Mouse (Mus musculus) midbrain, postnatal 0 days (tissue): ENCODE data around the gene Trim62. TPM values are rescaled to one million over a fixed set of nuclear protein-coding genes. Genes with fewer than 3 reads are reported as not detected.
A peak's percentile ranks its signal among the peaks of the same experiment; 100 is the strongest.

Experiments used
- ATAC-seq: fragments of 200-750 bp; cut with Nextera tagmentation; 2 replicates; pipeline ENCODE4 v1.8.0; 2017; ENCODE audit warnings: moderate number of reproducible peaks, mild to moderate bottlenecking, moderate TSS enrichment, moderate library complexity; ENCODE audit not compliant: low FRiP score
- DNase-seq: peaks from one replicate; pipeline ENCODE4 v3.0.0-alpha.2; 2015; ENCODE audit warnings: low spot score
- H3K27ac ChIP-seq: fragments of 300-500 bp; sonication (generic); 2 replicates; pipeline ENCODE4 v1.5.1; 2014; ENCODE audit warnings: low read depth, mild to moderate bottlenecking, low read length, mixed read lengths
- H3K27me3 ChIP-seq: fragments of 300-500 bp; sonication (generic); 2 replicates; pipeline ENCODE4 v1.6.1; 2014; ENCODE audit warnings: low read length, control low read depth, mixed read lengths; ENCODE audit not compliant: insufficient read depth
- H3K36me3 ChIP-seq: fragments of 300-500 bp; sonication (generic); 2 replicates; pipeline ENCODE4 v1.6.1; 2014; ENCODE audit warnings: low read length, control low read depth, mixed read lengths; ENCODE audit not compliant: insufficient read depth
- H3K4me1 ChIP-seq: fragments of 300-500 bp; sonication (generic); 2 replicates; pipeline ENCODE4 v1.6.1; 2014; ENCODE audit warnings: mild to moderate bottlenecking, control low read depth, antibody characterized with exemption, low read length, mixed read lengths; ENCODE audit not compliant: insufficient read depth
- H3K4me2 ChIP-seq: fragments of 300-500 bp; sonication (generic); 2 replicates; pipeline ENCODE4 v1.6.1; 2014; ENCODE audit warnings: low read depth, mild to moderate bottlenecking, low read length, mixed read lengths; ENCODE audit not compliant: poor library complexity, severe bottlenecking
- H3K4me3 ChIP-seq: fragments of 300-500 bp; sonication (generic); 2 replicates; pipeline ENCODE4 v1.5.1; 2014; ENCODE audit warnings: low read depth, mild to moderate bottlenecking, low read length, moderate library complexity
- H3K9ac ChIP-seq: fragments of 300-500 bp; sonication (generic); replicated peaks from 2 replicates; pipeline ENCODE4 v1.6.1; 2014; ENCODE audit warnings: mild to moderate bottlenecking, low read length, moderate library complexity, mixed read lengths; ENCODE audit not compliant: poor library complexity, severe bottlenecking
- H3K9me3 ChIP-seq: fragments of 300-500 bp; sonication (generic); 2 replicates; pipeline ENCODE4 v1.6.1; 2016; ENCODE audit warnings: low read length, control low read depth
- CTCF ChIP-seq: IDR thresholded peaks from 2 replicates; pipeline ENCODE4 v1.5.1; 2016; ENCODE audit warnings: antibody characterized with exemption, mild to moderate bottlenecking
- WGBS: fragments of 180-500 bp; shearing (Covaris S2); extraction: QIAGEN DNeasy Blood & Tissue Kit; methylation state at CpG from one replicate; pipeline ENCODE4 v1.1.7; 2014; 5-methylcytosine and 5-hydroxymethylcytosine counted together
- polyA plus RNA-seq: library from polyadenylated mRNA; unstranded; fragments of >200 nt; fragmentation: Nextera tagmentation; extraction: Ambion mirVana; gene quantifications from 2 replicates; pipeline ENCODE4 v1.2.1, GENCODE M21; 2015
- total RNA-seq: library from RNA; depleted of rRNA; stranded (reverse); fragments of >200 nt; gene quantifications from 2 replicates; pipeline ENCODE4 v1.2.3, GENCODE M21; 2014

Trim62 gene
- total and polyA plus RNA-seq, 2 experiments from 2014 or later = 25.2 to 26.8 TPM

DNA sequence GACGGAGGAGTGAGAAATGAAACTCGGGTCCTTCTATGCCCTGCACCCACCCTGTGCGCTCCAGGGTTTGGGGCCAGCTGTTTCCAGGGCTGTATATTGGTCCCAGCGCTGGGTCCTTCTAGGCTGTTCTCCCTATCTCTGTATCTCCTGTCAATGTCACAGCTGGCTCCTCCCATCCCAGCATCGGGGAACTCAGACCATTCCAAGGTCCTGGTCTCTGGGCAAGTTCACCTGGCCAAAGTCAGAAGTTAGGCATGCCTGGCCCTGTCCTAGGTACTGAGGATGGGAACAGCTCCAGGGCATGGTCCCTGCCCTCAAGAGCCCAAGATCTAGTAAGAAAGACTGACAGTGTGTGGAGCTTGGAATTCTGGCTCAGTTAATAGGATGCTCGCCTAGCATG lies 8.4 kb downstream of the Trim62 start:
- 94% methylated on average over 6 of the region's 6 CpGs for WGBS
- Histone ChIP-seq H3K9me3 (no peaks in the 10 kb centered on the region), H3K4me2 (no peak overlapping the region), H3K27ac (no peak overlapping the region), H3K36me3 (0 out of 2 replicates have a peak, but pooled peaks cover 3% of the 10 kb centered on the region), H3K4me3 (no peak overlapping the region), H3K4me1 (peaks cover 6% of the 10 kb centered on the region; the same call in 1 of the 2 replicates), H3K27me3 (no peaks in the 10 kb centered on the region), H3K9ac (no peak overlapping the region)
- DNase-seq (no peak), ATAC-seq (no peak; the same call in 1 of the 2 replicates)
- no peak for TF ChIP-seq CTCF

DNA sequence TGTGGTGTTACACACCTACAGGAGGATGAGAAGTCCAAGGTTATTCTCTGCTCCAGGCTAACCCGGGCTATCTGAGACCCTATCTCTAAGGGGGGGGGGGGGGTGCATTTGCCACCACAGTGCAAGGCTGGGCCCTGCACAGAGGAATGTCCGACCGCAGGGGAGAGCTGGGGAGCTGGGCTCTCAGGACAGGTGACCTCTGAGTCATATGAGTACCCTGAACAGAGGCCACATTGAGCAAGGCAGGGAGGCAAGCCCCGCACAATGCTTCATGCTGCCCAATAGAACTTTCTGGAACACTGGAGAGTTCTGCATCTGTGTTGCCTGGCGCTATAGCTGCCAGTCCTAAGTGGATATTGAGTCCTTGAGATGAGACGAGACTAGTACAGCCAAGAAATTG lies 8.8 kb downstream of the Trim62 start:
- Histone ChIP-seq H3K36me3 (0 out of 2 replicates have a peak, but pooled peaks cover 3% of the 10 kb centered on the region), H3K9me3 (no peaks in the 10 kb centered on the region), H3K9ac (no peak overlapping the region), H3K27me3 (no peaks in the 10 kb centered on the region), H3K4me2 (no peak overlapping the region), H3K4me1 (0 out of 2 replicates have a peak, but pooled peaks cover 3% of the 10 kb centered on the region), H3K27ac (no peak overlapping the region), H3K4me3 (no peak overlapping the region)
- WGBS = 86% methylated on average over 6 of the region's 6 CpGs
- DNase-seq (peak; percentile 52), ATAC-seq (no peak; the same call in 1 of the 2 replicates)
- TF ChIP-seq CTCF = no peak

DNA sequence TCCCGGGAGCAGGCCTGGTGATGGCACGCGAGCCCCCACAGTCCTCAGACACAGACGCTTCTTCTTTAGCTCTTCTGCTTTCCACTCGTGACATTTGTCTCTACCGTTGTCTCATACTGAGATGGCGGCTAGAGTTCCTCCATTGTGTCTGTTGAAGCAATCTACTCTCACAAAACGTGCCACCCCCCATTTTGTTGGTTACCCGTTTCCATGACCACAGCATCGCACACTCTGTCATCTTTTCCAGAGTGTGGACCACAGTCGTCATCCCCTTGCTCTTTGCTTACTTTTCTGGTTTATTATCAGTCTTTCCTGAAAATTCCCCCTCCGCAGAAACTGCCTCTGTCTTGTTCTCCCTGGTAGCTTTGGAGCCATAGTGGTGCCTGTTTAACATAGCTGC lies 10.7 kb downstream of the Trim62 start:
- H3K9ac ChIP-seq = no peak overlapping the region
- WGBS = 70% methylated on average over 12 of the region's 12 CpGs
- H3K27ac ChIP-seq = no peak overlapping the region
- no peak overlapping the region for H3K4me3 ChIP-seq
- no peaks in the 10 kb centered on the region for H3K27me3 ChIP-seq
- H3K4me1 ChIP-seq = peaks cover 8% of the 10 kb centered on the region
- no peak for DNase-seq
- H3K9me3 ChIP-seq = no peaks in the 10 kb centered on the region
- ATAC-seq = no peak
- no peak for TF ChIP-seq CTCF
- no peaks in the 10 kb centered on the region for H3K36me3 ChIP-seq
- H3K4me2 ChIP-seq = no peak overlapping the region

DNA sequence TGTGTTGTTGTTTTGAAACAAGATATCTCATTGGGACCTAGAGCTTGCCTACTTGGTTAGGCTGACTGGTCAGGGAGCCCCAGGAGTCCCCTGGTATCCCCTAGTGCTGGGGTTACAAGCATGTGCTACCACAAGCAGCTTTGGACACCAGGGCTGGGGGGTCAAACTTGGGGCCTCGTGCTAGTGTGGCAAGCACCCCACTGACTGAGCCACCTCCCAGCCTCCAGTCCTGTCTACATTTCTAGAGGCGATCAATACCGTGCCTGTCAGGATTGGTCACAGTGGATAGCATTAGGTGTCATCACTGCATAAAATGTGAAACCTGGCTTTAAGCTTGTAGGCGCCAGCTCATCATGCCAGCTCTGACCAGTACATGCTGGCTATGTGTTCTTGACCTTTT lies 12.5 kb downstream of the Trim62 start:
- Histone ChIP-seq H3K27ac (no peak overlapping the region), H3K27me3 (no peaks in the 10 kb centered on the region), H3K4me3 (no peak overlapping the region), H3K9me3 (no peaks in the 10 kb centered on the region), H3K9ac (no peak overlapping the region), H3K36me3 (no peaks in the 10 kb centered on the region), H3K4me2 (no peak overlapping the region), H3K4me1 (peaks cover 9% of the 10 kb centered on the region)
- DNase-seq (no peak), ATAC-seq (no peak)
- WGBS = 89% methylated on average over 4 of the region's 4 CpGs
- TF ChIP-seq CTCF = no peak

DNA sequence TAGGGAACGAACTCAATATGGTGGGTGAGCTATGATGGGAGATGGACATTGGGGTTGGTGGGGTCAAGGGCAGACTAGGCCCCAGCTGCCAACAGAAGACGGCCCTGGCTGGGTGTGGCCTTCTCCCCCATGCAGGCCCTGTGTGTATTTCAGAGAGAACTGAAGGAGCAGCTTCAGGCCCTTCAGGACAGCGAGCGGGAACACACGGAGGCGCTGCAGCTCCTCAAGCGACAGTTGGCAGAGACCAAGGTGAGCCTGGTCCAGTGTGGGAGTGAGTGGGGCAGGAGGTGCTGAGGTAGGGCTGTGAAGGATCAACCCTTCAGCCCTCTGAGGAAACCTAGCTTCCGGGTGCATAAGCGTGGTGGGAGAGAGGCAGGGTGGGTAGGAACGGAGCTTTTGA lies 13.3 kb downstream of the Trim62 start:
- Histone ChIP-seq H3K4me3 (no peak overlapping the region), H3K4me1 (peaks cover 8% of the 10 kb centered on the region), H3K4me2 (no peak overlapping the region), H3K9me3 (no peaks in the 10 kb centered on the region), H3K9ac (no peak overlapping the region), H3K27ac (no peak overlapping the region), H3K36me3 (0 out of 2 replicates have a peak, but pooled peaks cover 2% of the 10 kb centered on the region), H3K27me3 (no peaks in the 10 kb centered on the region)
- WGBS = 90% methylated on average over 10 of the region's 10 CpGs
- DNase-seq = no peak
- no peak for ATAC-seq
- no peak for TF ChIP-seq CTCF

GRCm38 (mm10) chr4:128897911-128898421 lies 14.6 kb downstream of the Trim62 start:
- H3K36me3 ChIP-seq = peaks cover 10% of the 10 kb centered on the region
- ATAC-seq = no peak
- no peaks in the 10 kb centered on the region for H3K27me3 ChIP-seq
- 47% methylated on average over 6 of the region's 7 CpGs for WGBS
- H3K4me1 ChIP-seq = peaks cover 5% of the 10 kb centered on the region
- TF ChIP-seq CTCF = no peak
- no peak overlapping the region for H3K9ac ChIP-seq
- no peak overlapping the region for H3K4me3 ChIP-seq
- no peak for DNase-seq
- H3K9me3 ChIP-seq = no peaks in the 10 kb centered on the region
- H3K4me2 ChIP-seq = no peak overlapping the region
- no peak overlapping the region for H3K27ac ChIP-seq
